Mouse (Mus musculus) embryonic facial prominence, embryonic 10.5 days (tissue): ENCODE measurements around the gene Itgb3. TPM values are rescaled to one million over a fixed set of nuclear protein-coding genes. Genes with fewer than 3 reads are reported as not detected.

Experiments used
- DNase-seq: peaks from one replicate; pipeline ENCODE4 v3.0.0-alpha.2; 2017; ENCODE audit warnings: low spot score
- H3K27ac ChIP-seq: fragments of 300-500 bp; sonication (generic); replicated peaks from 2 replicates; pipeline ENCODE4 v1.5.1; 2016; ENCODE audit warnings: mild to moderate bottlenecking
- H3K27me3 ChIP-seq: fragments of 300-500 bp; sonication (generic); replicated peaks from 2 replicates; pipeline ENCODE4 v1.6.1; 2016; ENCODE audit warnings: low read depth, mild to moderate bottlenecking; ENCODE audit not compliant: poor library complexity, severe bottlenecking
- H3K36me3 ChIP-seq: fragments of 300-500 bp; sonication (generic); replicated peaks from 2 replicates; pipeline ENCODE4 v1.6.1; 2016; ENCODE audit warnings: mild to moderate bottlenecking, moderate library complexity
- H3K4me1 ChIP-seq: fragments of 300-500 bp; sonication (generic); 2 replicates; pipeline ENCODE4 v1.6.1; 2016
- H3K4me3 ChIP-seq: fragments of 300-500 bp; sonication (generic); 2 replicates; pipeline ENCODE4 v1.5.1; 2016; ENCODE audit warnings: mild to moderate bottlenecking, moderate library complexity
- H3K9me3 ChIP-seq: fragments of 300-500 bp; sonication (generic); 2 replicates; pipeline ENCODE4 v1.6.1; 2016; ENCODE audit warnings: mild to moderate bottlenecking
- WGBS: fragments of 180-500 bp; shearing (Covaris S2); methylation state at CpG from one replicate; pipeline ENCODE4 v1.1.7; 2016; 5-methylcytosine and 5-hydroxymethylcytosine counted together
- polyA plus RNA-seq: library from polyadenylated mRNA; unstranded; fragments of >200 nt; fragmentation: Nextera tagmentation; extraction: Ambion mirVana; gene quantifications from 2 replicates; pipeline ENCODE4 v1.2.1, GENCODE M21; 2016

Itgb3 gene
- polyA plus RNA-seq, 1 experiment from 2014 or later, result 4.2 TPM

DNA sequence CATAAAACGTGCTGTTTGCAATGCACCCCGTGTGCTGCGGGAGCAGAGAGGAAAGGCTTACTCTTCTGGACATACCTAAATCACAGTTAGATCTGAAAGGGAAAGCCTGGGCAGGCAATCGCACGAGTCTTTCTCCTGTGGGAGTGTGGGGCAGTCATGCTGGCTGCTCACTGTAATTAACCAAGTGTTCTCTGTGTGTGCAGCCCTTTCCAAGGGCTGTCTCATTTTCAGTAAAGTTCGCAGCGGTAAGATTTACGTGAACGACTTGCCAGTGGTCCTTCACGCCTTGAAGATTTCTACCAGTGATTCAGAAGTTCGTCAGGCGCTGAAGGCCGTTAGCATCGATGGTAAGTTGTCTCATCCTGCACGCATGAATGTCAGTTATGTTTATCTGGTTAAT is 96.3 kb downstream of the Itgb3 start:
- Histone ChIP-seq H3K9me3 (no peaks in the 10 kb centered on the region), H3K27ac (no peak overlapping the region), H3K4me1 (no peaks in the 10 kb centered on the region), H3K4me3 (no peak overlapping the region), H3K36me3 (no peaks in the 10 kb centered on the region), H3K27me3 (no peaks in the 10 kb centered on the region)
- DNase-seq, result no peak
- whole genome bisulfite sequencing, result 74% methylated on average over 15 of the region's 15 CpGs

DNA sequence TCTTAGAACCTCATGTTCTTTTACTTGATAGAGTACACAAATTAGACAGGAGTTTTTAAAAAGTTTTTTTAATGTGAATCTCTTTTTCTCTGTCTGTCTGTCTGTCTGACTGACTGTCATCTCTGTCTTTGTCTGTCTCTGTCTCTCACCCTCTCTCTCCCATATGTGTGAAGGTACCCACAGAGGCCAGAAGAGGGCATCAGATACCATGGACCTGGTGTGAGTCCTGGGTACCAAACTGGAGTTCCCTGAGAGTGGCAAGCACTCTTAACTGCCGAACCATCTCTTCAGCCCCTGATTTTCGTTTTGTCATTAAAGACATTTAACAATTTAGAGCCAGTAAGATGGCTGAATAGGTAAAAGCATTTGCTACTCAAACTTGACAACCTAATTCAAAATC is 99.3 kb downstream of the Itgb3 start:
- Histone ChIP-seq H3K4me3 (no peak overlapping the region), H3K36me3 (no peaks in the 10 kb centered on the region), H3K27ac (no peak overlapping the region), H3K4me1 (no peaks in the 10 kb centered on the region), H3K27me3 (no peaks in the 10 kb centered on the region), H3K9me3 (no peaks in the 10 kb centered on the region)
- DNase-seq, result no peak
- WGBS, result 70% methylated on average over 2 of the region's 2 CpGs

Other genes starting within 250 kb of the Itgb3 start
- gene Kansl1, start 139.1 kb upstream of the Itgb3 start, polyA plus RNA-seq, result 28.7 and 28.9 TPM in 2 replicates
- gene Cdc27, start 57.4 kb upstream of the Itgb3 start, polyA plus RNA-seq, result 58.4 and 60.8 TPM in 2 replicates
- 1.1 and 4.1 TPM in 2 replicates for gene Myl4, start 57.3 kb upstream of the Itgb3 start, polyA plus RNA-seq
- not detected in 2 replicates for gene Gm11639, start 77.7 kb downstream of the Itgb3 start, polyA plus RNA-seq